Mouse (Mus musculus) intestine, embryonic 14.5 days (tissue): ENCODE data around the gene Pwp2. TPM values are rescaled to one million over a fixed set of nuclear protein-coding genes. Genes with fewer than 3 reads are reported as not detected.
"Not testable (repeated sequence)": the region's sequence is repeated elsewhere in the genome, so short reads cannot be mapped to it uniquely, and the experiment has no call there.

ENCODE experiments used
- ATAC-seq: fragments of 200-750 bp; cut with Nextera tagmentation; replicated peaks from 2 replicates; pipeline ENCODE4 v1.8.0; 2017; ENCODE audit warnings: low read depth, moderate number of reproducible peaks, moderate TSS enrichment, moderate library complexity; ENCODE audit not compliant: low FRiP score, low TSS enrichment
- DNase-seq: peaks from one replicate; pipeline ENCODE4 v3.0.0-alpha.2; 2018; ENCODE audit warnings: low spot score
- H3K27ac ChIP-seq: fragments of 300-500 bp; sonication (generic); 2 replicates; pipeline ENCODE4 v1.5.1; 2014; ENCODE audit warnings: low read depth, mild to moderate bottlenecking, control low read depth
- H3K27me3 ChIP-seq: fragments of 300-500 bp; sonication (generic); replicated peaks from 2 replicates; pipeline ENCODE4 v1.6.1; 2014; ENCODE audit warnings: low read length, control low read depth; ENCODE audit not compliant: control insufficient read depth, insufficient read depth
- H3K36me3 ChIP-seq: fragments of 300-500 bp; sonication (generic); 2 replicates; pipeline ENCODE4 v1.6.1; 2014; ENCODE audit warnings: low read length, control low read depth; ENCODE audit not compliant: control insufficient read depth, insufficient read depth
- H3K4me1 ChIP-seq: fragments of 300-500 bp; sonication (generic); replicated peaks from 2 replicates; pipeline ENCODE4 v1.6.1; 2014; ENCODE audit warnings: low read length, control low read depth, mixed read lengths; ENCODE audit not compliant: control insufficient read depth, insufficient read depth
- H3K4me2 ChIP-seq: fragments of 300-500 bp; sonication (generic); 2 replicates; pipeline ENCODE4 v1.6.1; 2014; ENCODE audit warnings: low read length
- H3K4me3 ChIP-seq: fragments of 300-500 bp; sonication (generic); 2 replicates; pipeline ENCODE4 v1.5.1; 2014; ENCODE audit warnings: low read depth, low read length, control low read depth, mixed read lengths
- H3K9ac ChIP-seq: fragments of 300-500 bp; sonication (generic); 2 replicates; pipeline ENCODE4 v1.6.1; 2014; ENCODE audit warnings: mild to moderate bottlenecking, low read length
- H3K9me3 ChIP-seq: fragments of 300-500 bp; sonication (generic); 2 replicates; pipeline ENCODE4 v1.6.1; 2016; ENCODE audit warnings: low read length, control low read depth; ENCODE audit not compliant: control insufficient read depth
- WGBS: fragments of 180-500 bp; shearing (Covaris S2); extraction: QIAGEN DNeasy Blood & Tissue Kit; methylation state at CpG from one replicate; pipeline ENCODE4 v1.1.7; 2014; 5-methylcytosine and 5-hydroxymethylcytosine counted together
- polyA plus RNA-seq: library from polyadenylated mRNA; unstranded; fragments of >200 nt; fragmentation: Nextera tagmentation; extraction: Ambion mirVana; gene quantifications from 2 replicates; pipeline ENCODE4 v1.2.1, GENCODE M21; 2014

The Pwp2 gene
- polyA plus RNA-seq, 1 experiment from 2014 or later, result 19.0 TPM

DNA sequence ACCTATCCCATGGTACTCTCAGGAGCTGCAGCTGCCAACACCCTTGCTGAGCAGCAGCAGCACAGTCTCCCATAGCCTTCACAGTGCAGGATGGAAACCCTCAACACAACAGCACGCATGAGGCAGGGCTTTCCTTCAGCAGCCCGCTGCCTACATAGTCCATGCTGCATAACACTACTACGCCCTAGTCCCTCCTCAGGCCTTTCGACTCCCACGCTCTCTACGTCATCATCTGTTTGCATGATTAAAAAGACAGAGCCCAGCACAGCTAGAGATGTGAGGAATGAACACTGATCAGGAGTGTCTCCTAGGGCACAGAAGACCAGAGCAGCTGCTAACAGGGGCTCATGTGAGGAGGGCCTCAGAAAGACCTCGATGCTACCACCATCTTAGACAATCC lies 36.4 kb upstream of the Pwp2 start:
- H3K9ac ChIP-seq, result no peak overlapping the region
- H3K36me3 ChIP-seq, result peaks cover 57% of the 10 kb centered on the region
- no peaks in the 10 kb centered on the region for H3K9me3 ChIP-seq
- no peak for ATAC-seq
- H3K4me1 ChIP-seq, result no peaks in the 10 kb centered on the region
- H3K27ac ChIP-seq, result no peak overlapping the region
- H3K27me3 ChIP-seq, result no peaks in the 10 kb centered on the region
- no peak for DNase-seq
- no peak overlapping the region for H3K4me3 ChIP-seq
- H3K4me2 ChIP-seq, result no peak overlapping the region
- WGBS, result 90% methylated on average over 7 of the region's 7 CpGs

DNA sequence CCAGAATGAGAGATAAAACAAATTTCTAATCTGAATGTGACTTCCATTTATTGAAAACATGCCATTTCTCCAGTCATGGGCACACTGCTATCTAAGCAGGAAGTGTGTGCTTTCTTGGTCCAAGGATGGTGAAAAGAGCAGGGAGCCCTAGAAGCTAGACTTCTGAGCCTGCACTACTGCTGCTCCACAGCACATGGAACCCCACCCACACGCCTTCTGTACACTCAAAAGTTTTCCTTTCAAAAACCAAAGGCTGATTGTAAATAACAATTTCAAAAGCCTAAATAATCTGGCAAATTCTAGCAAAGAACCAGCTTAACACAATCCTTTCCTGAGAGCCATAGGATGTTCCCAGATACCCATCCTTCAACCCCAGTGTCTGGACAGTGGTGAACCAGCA lies 34.6 kb upstream of the Pwp2 start:
- Histone ChIP-seq H3K9me3 (no peaks in the 10 kb centered on the region), H3K36me3 (peaks cover 71% of the 10 kb centered on the region), H3K4me3 (no peak overlapping the region), H3K9ac (no peak overlapping the region), H3K4me2 (no peak overlapping the region), H3K27ac (no peak overlapping the region), H3K4me1 (no peaks in the 10 kb centered on the region), H3K27me3 (no peaks in the 10 kb centered on the region)
- ATAC-seq, result no peak
- DNase-seq, result no peak
- 90% methylated on average over 1 of the region's 1 CpGs for WGBS

DNA sequence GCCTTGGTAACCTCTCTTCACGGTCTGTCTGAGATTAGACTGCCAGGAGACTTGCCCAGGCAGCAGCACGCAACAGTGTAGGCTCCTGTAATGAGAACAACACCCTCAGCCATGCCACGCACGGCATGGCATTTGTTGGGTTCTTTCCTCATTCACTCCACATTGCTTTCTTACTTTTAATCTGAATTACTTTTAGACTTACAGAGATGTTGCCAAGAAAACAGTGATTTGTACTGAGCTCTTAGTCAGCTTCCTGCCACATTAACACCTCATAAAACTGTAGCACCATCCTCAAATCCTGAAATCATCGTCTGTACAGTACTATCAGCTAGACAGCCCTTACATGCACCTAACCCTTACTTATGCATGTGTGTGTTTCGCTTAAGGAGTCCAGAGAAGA lies 33.6 kb upstream of the Pwp2 start:
- DNase-seq (no peak), ATAC-seq (no peak)
- Histone ChIP-seq H3K4me3 (no peak overlapping the region), H3K36me3 (peaks cover 80% of the 10 kb centered on the region), H3K4me2 (no peak overlapping the region), H3K27ac (no peak overlapping the region), H3K9ac (no peak overlapping the region), H3K27me3 (no peaks in the 10 kb centered on the region), H3K9me3 (no peaks in the 10 kb centered on the region), H3K4me1 (no peaks in the 10 kb centered on the region)
- WGBS, result 89% methylated on average over 6 of the region's 6 CpGs

DNA sequence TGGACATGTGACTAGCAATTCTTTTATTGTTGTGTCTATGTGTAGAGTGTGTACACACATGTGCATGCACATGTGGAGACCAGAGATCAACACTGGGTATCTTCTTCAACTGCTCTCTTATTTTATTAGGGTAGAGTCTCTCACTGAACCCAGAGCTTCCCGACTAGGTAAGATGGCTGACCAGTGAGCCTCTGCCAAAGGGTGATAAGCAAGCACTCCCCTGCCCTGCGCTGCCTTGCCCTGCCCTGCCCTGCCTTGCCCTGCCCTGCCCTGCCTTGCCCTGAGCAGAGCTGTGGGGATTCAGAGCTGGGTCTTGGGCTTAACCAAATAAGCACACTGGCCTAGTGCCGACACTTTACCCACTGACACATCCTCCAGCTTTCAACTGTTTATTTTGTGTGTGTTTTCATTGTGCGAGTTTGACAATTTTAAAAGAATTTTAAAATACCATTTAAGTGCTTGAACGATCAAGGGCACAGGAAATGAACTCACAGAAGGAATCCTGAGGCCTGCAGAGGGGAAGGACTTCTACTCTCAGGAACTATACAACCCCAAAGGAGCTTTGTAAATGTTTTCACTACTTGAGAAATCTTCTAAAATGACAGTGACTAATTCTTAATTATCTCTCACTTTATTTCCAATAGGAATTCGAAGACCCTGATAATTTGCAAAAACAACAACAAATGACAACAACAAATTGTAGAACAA lies 31.6 kb upstream of the Pwp2 start:
- WGBS, result 84% methylated on average over 6 of the region's 6 CpGs
- DNase-seq, result no peak

DNA sequence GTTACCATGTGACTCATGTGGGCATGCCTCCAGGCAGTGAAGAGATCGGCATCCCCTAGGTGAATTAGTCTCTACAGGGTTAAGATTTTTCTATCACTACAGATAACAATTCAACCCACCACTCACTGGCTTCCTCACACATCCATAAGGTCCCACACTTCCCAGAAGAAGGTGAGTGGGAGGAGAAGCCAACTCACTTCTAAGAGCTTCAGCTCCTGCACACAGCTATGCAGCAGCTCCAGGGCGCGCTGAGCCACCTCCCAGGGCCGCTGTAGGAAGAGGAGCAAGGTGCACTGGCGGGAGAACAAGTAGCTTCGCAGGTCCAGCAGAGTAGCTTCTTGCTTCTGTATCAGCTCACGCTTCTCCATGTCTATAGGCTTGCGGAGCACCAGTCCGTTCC lies 29.4 kb upstream of the Pwp2 start:
- WGBS, result 95% methylated on average over 9 of the region's 9 CpGs
- no peaks in the 10 kb centered on the region for H3K27me3 ChIP-seq
- H3K4me3 ChIP-seq, result no peak overlapping the region
- no peak overlapping the region for H3K27ac ChIP-seq
- ATAC-seq, result no peak
- H3K4me1 ChIP-seq, result no peaks in the 10 kb centered on the region
- H3K9ac ChIP-seq, result no peak overlapping the region
- peaks cover 88% of the 10 kb centered on the region for H3K36me3 ChIP-seq
- DNase-seq, result no peak
- H3K9me3 ChIP-seq, result no peaks in the 10 kb centered on the region
- no peak overlapping the region for H3K4me2 ChIP-seq

More for the DNA sequence above, 31.6 kb upstream of the Pwp2 start:
- no peak for ATAC-seq
- no peaks in the 10 kb centered on the region for H3K9me3 ChIP-seq
- H3K4me3 ChIP-seq, result no peak overlapping the region
- H3K27me3 ChIP-seq, result no peaks in the 10 kb centered on the region
- H3K27ac ChIP-seq, result no peak overlapping the region
- no peak overlapping the region for H3K9ac ChIP-seq
- H3K36me3 ChIP-seq, result peaks cover 89% of the 10 kb centered on the region
- H3K4me2 ChIP-seq, result no peak overlapping the region
- H3K4me1 ChIP-seq, result no peaks in the 10 kb centered on the region

DNA sequence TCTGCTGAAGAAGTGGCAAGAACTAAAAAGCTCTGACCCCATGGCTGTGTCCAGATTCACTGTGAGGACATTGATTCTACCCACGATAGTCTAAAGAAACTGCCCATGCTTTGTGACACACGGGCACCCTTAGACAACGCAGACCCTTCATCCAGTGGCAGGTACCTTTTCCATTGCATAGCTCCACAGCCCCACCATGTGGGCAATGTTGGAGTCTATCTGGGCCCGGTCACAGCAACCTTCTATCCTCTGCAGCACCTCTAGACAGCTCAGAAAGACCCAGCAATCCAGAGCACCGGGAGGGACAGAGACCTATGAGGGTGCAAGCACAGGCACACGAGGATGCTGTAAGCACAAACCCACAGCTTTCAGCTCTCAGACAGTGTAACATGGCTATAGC lies 26.4 kb upstream of the Pwp2 start:
- Histone ChIP-seq H3K27ac (no peak overlapping the region), H3K36me3 (peaks cover 82% of the 10 kb centered on the region), H3K4me3 (no peak overlapping the region), H3K4me1 (no peaks in the 10 kb centered on the region), H3K4me2 (no peak overlapping the region), H3K27me3 (no peaks in the 10 kb centered on the region), H3K9me3 (no peaks in the 10 kb centered on the region), H3K9ac (no peak overlapping the region)
- ATAC-seq (no peak), DNase-seq (no peak)
- WGBS, result 71% methylated on average over 6 of the region's 6 CpGs

DNA sequence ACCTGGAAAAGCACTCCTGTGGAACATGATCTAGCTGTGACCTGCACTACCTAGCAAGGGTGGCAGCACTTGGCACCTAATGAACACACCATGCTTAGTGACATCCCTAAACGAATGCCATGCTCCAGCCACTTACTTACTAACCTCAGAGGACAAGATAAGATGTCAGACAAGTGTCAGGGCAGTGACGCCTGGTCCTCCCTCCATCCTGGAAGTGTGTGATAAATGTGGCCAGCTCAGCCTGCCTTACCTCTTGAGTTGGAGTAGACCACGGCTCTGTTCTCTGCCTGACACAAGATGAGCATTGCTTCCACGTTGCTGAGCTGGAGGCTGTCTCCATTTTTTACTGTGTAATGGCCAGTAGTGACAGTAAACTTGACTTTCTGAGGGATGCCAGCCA lies 16.2 kb upstream of the Pwp2 start:
- Histone ChIP-seq H3K36me3 (peaks cover 92% of the 10 kb centered on the region), H3K4me3 (no peak overlapping the region)

DNA sequence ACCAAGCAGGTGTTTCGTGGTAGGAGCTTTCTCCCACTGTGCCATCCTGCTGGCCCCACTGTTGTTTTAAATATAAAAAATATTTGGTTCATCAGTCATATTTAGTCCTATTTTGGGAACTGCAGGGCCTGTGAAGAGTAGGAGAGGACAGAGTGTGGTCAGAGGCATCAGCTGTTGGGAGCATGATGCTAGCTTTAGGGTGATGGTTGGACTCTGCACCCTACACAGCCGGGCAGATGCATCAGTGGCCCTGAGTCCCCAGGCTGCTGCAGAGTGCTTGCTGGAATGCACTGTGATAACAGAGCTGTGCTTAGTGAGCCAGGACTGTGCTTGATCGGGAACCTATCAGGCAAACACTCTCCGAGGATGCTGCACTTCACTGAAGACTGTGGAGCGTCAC lies 8.0 kb upstream of the Pwp2 start:
- DNase-seq (no peak), ATAC-seq (no peak)
- Histone ChIP-seq H3K27ac (no peak overlapping the region), H3K36me3 (peaks cover 94% of the 10 kb centered on the region), H3K4me2 (no peak overlapping the region), H3K4me3 (no peak overlapping the region), H3K9ac (no peak overlapping the region), H3K27me3 (no peaks in the 10 kb centered on the region), H3K4me1 (no peaks in the 10 kb centered on the region), H3K9me3 (no peaks in the 10 kb centered on the region)
- 85% methylated on average over 5 of the region's 5 CpGs for WGBS

More for the DNA sequence above, 16.2 kb upstream of the Pwp2 start:
- no peak overlapping the region for H3K9ac ChIP-seq
- H3K27me3 ChIP-seq, result no peaks in the 10 kb centered on the region
- WGBS, result 88% methylated on average over 4 of the region's 4 CpGs
- ATAC-seq (no peak), DNase-seq (no peak)
- H3K4me1 ChIP-seq, result no peaks in the 10 kb centered on the region
- no peak overlapping the region for H3K27ac ChIP-seq
- H3K4me2 ChIP-seq, result no peak overlapping the region
- no peaks in the 10 kb centered on the region for H3K9me3 ChIP-seq

DNA sequence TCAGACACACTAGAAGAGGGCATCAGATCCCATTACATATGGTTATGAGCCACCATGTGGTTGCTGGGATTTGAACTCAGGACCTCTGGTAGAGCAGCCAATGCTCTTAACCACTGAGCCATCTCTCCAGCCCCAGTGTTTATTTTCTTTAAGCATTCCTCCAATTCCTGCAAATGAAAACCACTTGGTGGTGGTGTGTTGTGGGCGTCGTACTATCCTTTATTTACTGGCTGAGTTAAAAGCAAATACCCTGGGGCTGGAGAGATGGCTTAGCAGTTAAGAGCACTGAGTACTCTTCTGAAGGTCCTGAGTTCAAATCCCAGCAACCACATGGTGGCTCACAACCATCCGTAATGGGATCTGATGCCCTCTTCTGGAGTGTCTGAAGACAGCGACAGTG lies 1.1 kb upstream of the Pwp2 start:
- 74% methylated on average over 4 of the region's 4 CpGs for WGBS
- not testable (repeated sequence) for H3K4me2 ChIP-seq, H3K4me1 ChIP-seq, ATAC-seq, H3K9me3 ChIP-seq, H3K9ac ChIP-seq, DNase-seq, H3K27me3 ChIP-seq, H3K27ac ChIP-seq, H3K4me3 ChIP-seq
- peaks cover 57% of the 10 kb centered on the region for H3K36me3 ChIP-seq
